ENCODE assay signal across 1 mouse cellular context in the genomic region with DNA sequence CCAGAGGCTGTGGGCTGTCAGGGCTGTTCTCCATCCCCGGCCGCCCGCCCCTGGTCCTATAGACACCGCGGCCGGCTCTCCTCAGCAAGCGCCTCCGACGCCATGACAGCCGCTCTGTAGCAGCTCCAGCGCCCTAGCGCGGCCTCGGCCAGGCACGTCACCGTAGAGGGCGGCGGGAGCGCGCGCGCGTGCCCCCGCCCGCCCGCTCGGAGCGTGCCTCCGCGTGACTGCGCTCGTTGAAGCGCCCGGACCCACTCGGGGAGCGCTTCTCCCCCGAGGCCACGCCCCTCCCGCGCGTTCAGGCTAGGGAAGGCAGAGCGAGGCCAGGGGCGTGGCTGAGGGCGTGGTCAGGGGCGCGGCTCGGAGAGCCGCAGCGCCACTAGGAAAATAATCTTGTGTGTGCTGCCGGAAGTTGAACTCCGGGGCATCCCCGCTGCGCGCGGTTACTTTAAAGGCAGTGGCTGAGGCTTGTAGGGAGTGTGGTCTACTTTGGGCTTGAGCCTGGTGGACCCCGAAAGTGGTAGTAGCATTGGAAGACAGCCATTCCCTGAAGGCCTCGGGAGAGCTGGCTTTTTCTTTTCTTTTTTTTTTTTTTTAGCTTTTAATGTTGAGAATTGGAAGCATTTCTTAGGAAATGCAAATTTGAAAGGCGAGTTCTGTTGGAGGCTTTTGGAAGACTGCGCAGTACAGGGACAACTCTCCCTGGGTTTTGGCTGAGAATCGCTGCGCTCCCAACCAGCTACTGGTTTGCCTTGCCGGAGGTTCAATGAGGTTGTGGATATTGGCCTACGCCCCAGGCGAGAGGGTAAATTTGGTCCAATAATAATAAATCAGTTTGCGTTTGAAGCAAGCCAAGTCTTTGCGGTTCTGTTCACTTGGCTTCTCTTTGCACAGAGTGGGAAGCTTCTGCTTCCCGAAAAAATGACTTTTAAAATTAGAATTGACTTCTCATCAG.
TF ChIP-seq lines count a peak whose summit lies in the region.

A gene (minus strand): TSS at position 162 of the 955 bp plus-strand sequence.

TF ChIP-seq in MEL, 35 proteins besides CTCF, POLR2A, EP300 and RAD21 (continued from another document):
- TF ChIP-seq POLR2AphosphoS5 (IDR thresholded peaks at IDR 0.05; ENCODE audit: borderline replicate concordance, low read depth, low read length): no peak
- peak; percentile 74 for TF ChIP-seq ELF1 (IDR thresholded peaks at IDR 0.05; ENCODE audit: low read depth, low read length)
- TF ChIP-seq MAZ (IDR thresholded peaks at IDR 0.05; ENCODE audit: low read depth, low read length): peak; percentile 62; the same call in 1 of the 2 replicates
- no peak for TF ChIP-seq MYB (IDR thresholded peaks at IDR 0.05; ENCODE audit: low read depth, low read length)
- TF ChIP-seq KAT2A (conservative IDR thresholded peaks at IDR 0.05; ENCODE audit: low read depth, low read length): no peak
- 0 out of 2 replicates have a peak, but pooled peaks have one; percentile 30 for TF ChIP-seq CHD1 (IDR thresholded peaks at IDR 0.05; ENCODE audit: low read depth, low read length)
- TF ChIP-seq TCF12 (IDR thresholded peaks at IDR 0.05; ENCODE audit: low read depth, low read length): peak; percentile 42
- TF ChIP-seq E2F4 (IDR thresholded peaks at IDR 0.05; ENCODE audit: borderline replicate concordance, low read depth, low read length): peak; percentile 33; the same call in 1 of the 2 replicates
- peak; percentile 65 for TF ChIP-seq HCFC1 (IDR thresholded peaks at IDR 0.05; ENCODE audit: low read depth, low read length)
- peak; percentile 58; the same call in 1 of the 2 replicates for TF ChIP-seq POLR2AphosphoS2 (IDR thresholded peaks at IDR 0.05; ENCODE audit: low read length)
- no peak for TF ChIP-seq TAL1 (IDR thresholded peaks at IDR 0.05; ENCODE audit: low read length)
